ENCODE assay signal across 22 mouse cellular contexts in the genomic region with DNA sequence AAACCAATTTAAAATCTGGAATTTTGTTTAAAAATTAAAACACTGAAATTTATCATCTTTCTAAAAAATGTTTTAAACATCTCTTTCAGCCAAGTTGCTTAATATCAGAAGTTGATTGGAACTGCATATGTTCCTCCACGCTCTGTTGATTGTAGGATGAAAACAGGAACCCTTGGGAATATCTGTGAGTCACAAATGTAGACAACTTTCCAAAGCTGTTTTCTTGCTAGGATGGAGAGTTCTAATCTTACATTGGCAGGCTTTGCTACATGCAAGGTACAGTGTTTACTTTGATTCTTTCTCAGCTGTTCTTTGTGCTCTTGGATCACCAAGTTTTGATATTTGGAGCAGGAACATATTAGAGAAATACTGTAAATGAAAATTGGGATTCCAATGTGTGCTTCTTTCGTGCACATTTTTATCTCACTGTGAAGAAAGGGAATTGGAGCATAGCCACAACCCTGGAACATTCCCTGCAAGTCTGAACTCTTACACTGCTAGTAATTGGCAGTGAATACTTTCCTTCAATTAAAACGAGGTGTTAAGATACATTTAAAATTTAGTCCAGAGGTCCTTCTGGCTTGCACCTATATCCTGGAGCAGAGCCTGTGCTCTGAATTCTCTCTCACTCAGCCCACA.
DNase-seq lines count a peak whose midpoint lies in the region; ATAC-seq and TF ChIP-seq lines count a peak whose summit lies in the region.
"Had no signal": no experiment of that assay in that cellular context is flagged by ENCODE, and none has a peak within 500 bp of the region (broad histone marks: within the 10 kb centered on the region; RNA-seq: fewer than 3 reads in every experiment).

No protein-coding gene starts in this region.

- no peak overlapping the region for H3K4me3 ChIP-seq in heart, postnatal 0 days (ENCODE audit: low read depth, low read length)
- H3K4me3 ChIP-seq: embryonic facial prominence, embryonic 13.5 days had no signal

- no peak overlapping the region for H3K27ac ChIP-seq in heart, postnatal 0 days (ENCODE audit: low read depth)
- H3K27ac ChIP-seq: embryonic facial prominence, embryonic 13.5 days; hindbrain, postnatal 0 days; kidney, postnatal 0 days had no signal

- no peaks in the 10 kb centered on the region for H3K4me1 ChIP-seq in heart, postnatal 0 days (ENCODE audit: control insufficient read depth, insufficient read depth)
- H3K4me1 ChIP-seq: embryonic facial prominence, embryonic 13.5 days had no signal

- 40% methylated on average over 3 of the region's 3 CpGs for WGBS in heart, postnatal 0 days

- H3K9me3 ChIP-seq in heart, postnatal 0 days (replicated peaks; ENCODE audit: control insufficient read depth, low read length), result no peaks in the 10 kb centered on the region
- H3K9me3 ChIP-seq: embryonic facial prominence, embryonic 13.5 days had no signal

- no peak for TF ChIP-seq EP300 in heart, postnatal 0 days (IDR thresholded peaks at IDR 0.05; ENCODE audit: low read depth)

- no peak overlapping the region for H3K4me2 ChIP-seq in heart, postnatal 0 days (ENCODE audit: low read depth, low read length)
- H3K4me2 ChIP-seq: embryonic facial prominence, embryonic 13.5 days; liver, embryonic 11.5 days had no signal

- no peak overlapping the region for H3K9ac ChIP-seq in heart, postnatal 0 days (replicated peaks; ENCODE audit: low read depth, low read length)
- H3K9ac ChIP-seq: embryonic facial prominence, embryonic 13.5 days had no signal

- TF ChIP-seq CTCF in heart, postnatal 0 days (IDR thresholded peaks at IDR 0.05; ENCODE audit: low read depth), result no peak

- no peak for ATAC-seq in heart, postnatal 0 days (ENCODE audit: insufficient read depth, low read depth)
- ATAC-seq in megakaryocyte-erythroid progenitor cell, adult 5-6 weeks (replicated peaks; ENCODE audit: low FRiP score, low TSS enrichment, poor library complexity, severe bottlenecking), result no peak
- ATAC-seq: hindbrain, postnatal 0 days; Patski had no signal

- H3K27me3 ChIP-seq in heart, postnatal 0 days (ENCODE audit: control insufficient read depth, insufficient read depth, low read length), result no peaks in the 10 kb centered on the region
- H3K27me3 ChIP-seq: embryonic facial prominence, embryonic 13.5 days; Patski had no signal

- intact Hi-C loops in heart, postnatal 25 days (cut with DNase I), result no loop called here

- peak; percentile 47 to 68 for DNase-seq in heart, adult 18-20 months
- DNase-seq in heart, postnatal 25 days (ENCODE audit: low spot score), result no peak
- DNase-seq in NIH3T3 (ENCODE audit: low read depth), result peak; percentile 16
- DNase-seq in fat pad, adult 2 months (ENCODE audit: extremely low read depth, low read depth, low spot score), result peak; percentile 8
- DNase-seq in heart, postnatal 0 days (ENCODE audit: low spot score), result peak; percentile 9
- DNase-seq in natural killer cell, adult 2 months (ENCODE audit: low spot score in 2 of 2), result no peak
- DNase-seq in thymus, postnatal 14 days, result no peak
- DNase-seq: adrenal gland, postnatal 10 days; cerebellum, adult 9-10 months; gastrocnemius, postnatal 25 days; kidney, adult 18-20 months; lung, adult 18-20 months; lung, postnatal 36 days; retina, postnatal 1 day; right cerebral cortex, postnatal 4 days; thymus, postnatal 36 days had no signal

- no peaks in the 10 kb centered on the region for H3K36me3 ChIP-seq in heart, postnatal 0 days (replicated peaks; ENCODE audit: control insufficient read depth, insufficient read depth, low read length)
- H3K36me3 ChIP-seq: embryonic facial prominence, embryonic 13.5 days had no signal

Comparison
In these comparisons a context has a peak if more than half of its experiments do, and no peak if none do; other contexts are left out.
1. DNase-seq: peak in heart, adult 18-20 months (2 of 2), NIH3T3 (single experiment), fat pad, adult 2 months (single experiment) and heart, postnatal 0 days (single experiment); none in heart, postnatal 25 days (single experiment), natural killer cell, adult 2 months (0 of 2) and thymus, postnatal 14 days (single experiment).